Mouse (Mus musculus): ENCODE measurements at regions not wholly inside any gene's neighbourhood (a gene's known extent, or its start where the extent isn't known, plus 50 kb on each side); places are given as distances from the start of the nearest gene placed in this dataset.

DNA sequence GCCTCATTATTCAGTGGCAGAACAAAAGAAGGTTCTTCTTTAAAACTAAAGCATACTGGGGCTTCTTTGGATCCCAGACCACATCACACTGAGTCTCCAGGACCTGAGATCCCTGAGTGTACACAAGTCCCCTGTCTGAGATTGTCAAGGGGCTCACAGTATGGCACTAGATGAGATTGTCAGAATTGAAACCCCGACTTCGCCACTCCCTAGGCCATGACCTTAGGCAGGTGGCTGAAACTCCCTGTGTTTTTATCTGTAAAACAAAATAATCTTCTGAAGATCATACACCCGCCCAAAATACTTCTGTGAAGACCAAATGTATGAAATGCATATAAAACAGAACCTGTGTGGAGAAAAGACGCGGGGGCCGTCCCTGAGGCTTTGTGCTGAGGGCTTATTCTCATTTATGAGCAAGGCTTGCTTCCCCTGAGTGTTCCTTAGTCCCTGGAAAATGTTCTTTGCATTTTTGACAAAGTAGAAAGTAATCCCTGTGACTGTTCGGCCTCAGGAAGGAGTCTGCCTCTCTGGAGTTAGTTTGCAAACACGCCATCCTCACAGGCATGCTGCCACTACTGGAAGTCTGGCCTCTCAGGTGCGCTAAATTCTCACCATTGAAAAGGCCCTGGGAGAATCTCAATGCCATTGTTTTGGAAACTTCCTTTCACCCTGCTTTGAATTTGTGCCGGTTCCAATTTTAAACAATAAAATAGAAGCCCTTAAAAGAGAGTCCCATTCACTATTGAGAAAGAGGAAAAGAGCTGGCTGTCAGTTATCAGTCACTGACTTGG is 73.3 kb upstream of the Prep start:
- no peak for TF ChIP-seq CTCF (IDR thresholded peaks at IDR 0.05; ENCODE audit: control insufficient read depth, insufficient read depth, insufficient replicate concordance, low read depth, low read length)
- TF ChIP-seq POLR2A (IDR thresholded peaks at IDR 0.05; ENCODE audit: control insufficient read depth, low read depth, low read length): no peak

Measured in testis, adult 2 months (tissue).